Mouse (Mus musculus): ENCODE measurements around the gene Evc2. TPM values are rescaled to one million over a fixed set of nuclear protein-coding genes. Genes with fewer than 3 reads are reported as not detected.

Gene Evc2
- polyA plus RNA-seq (2015; fragmentation: Nextera tagmentation; extraction: Ambion mirVana) = 9.6 and 12.2 TPM in 2 replicates

GRCm38 (mm10) chr5:37338288-37338687 lies at the start of gene Evc2:
TSS of gene Evc2 (plus strand) at chr5:37338499.

GRCm38 (mm10) chr5:37336485-37337105 lies 1.7 kb upstream of the Evc2 start, which contains the start of gene Evc:
TSS of gene Evc (minus strand) at chr5:37336894.

Other genes with a start within 250 kb of the Evc2 start
- gene Crmp1, start 96.6 kb upstream of the Evc2 start, polyA plus RNA-seq (2015; fragmentation: Nextera tagmentation; extraction: Ambion mirVana) = 41.7 and 105 TPM in 2 replicates
- 5.9 and 6.7 TPM in 2 replicates for gene Evc, start 1.6 kb upstream of the Evc2 start, polyA plus RNA-seq (2015; fragmentation: Nextera tagmentation; extraction: Ambion mirVana)